Mouse (Mus musculus): Measurements from ENCODE around the gene Nr2f2. TPM values are rescaled to one million over a fixed set of nuclear protein-coding genes. Genes with fewer than 3 reads are reported as not detected.
A peak's percentile ranks its signal among the peaks of the same experiment; 100 is the strongest.

Gene Nr2f2
- polyA plus RNA-seq, 1 experiment from 2014 or later, result 95.9 TPM

DNA sequence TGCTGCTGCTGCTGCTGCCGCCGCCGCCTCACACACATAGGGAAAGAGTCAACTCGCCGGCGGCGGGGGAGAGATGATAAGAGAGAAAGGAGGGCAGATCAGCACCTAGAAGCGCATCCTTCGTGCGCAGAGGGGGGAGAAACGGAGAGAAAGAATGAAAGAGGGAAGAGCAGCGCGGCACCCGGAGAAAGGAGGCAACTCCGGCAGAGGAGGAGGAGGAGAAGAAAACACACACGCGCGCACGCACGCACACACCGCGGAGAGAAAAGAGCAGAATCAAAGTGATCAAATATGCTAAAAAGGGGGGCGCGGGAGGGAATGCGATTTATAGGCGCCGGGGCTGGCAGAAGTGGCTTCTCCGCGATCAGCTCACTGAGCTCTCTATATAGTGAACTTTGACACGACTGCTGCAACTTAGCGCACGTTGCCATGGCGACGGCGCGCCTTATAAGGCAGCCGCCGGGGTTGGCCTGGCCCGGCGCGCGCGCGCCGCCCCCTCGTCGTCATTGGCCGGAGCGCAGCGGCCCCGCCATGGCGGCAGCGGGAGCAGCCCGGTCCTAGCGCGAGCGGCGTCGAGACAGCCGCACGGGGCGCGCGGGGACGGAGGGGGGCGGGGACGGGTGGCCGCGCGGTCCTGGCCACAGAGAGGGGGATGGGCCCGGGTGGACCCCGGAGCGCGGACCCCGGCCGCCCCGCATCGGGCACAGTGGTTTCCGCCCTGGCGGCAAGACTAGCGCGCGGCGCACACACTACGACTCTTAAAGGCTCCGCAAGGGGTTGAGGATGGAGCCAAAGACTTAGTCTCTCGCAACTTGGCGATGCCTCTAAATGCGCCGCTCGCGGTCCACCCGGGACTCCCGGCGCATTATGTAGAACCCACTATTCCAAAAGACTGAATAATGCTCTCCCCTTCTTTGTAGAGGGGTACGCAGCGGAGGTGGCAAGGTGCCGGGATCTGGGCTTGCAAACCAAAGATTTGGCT, 4.9 kb downstream of the Nr2f2 start:
- peak; percentile 99 for DNase-seq (ENCODE audit: low spot score)
- under 1% methylated on average over 98 of the region's 98 CpGs for WGBS

DNA sequence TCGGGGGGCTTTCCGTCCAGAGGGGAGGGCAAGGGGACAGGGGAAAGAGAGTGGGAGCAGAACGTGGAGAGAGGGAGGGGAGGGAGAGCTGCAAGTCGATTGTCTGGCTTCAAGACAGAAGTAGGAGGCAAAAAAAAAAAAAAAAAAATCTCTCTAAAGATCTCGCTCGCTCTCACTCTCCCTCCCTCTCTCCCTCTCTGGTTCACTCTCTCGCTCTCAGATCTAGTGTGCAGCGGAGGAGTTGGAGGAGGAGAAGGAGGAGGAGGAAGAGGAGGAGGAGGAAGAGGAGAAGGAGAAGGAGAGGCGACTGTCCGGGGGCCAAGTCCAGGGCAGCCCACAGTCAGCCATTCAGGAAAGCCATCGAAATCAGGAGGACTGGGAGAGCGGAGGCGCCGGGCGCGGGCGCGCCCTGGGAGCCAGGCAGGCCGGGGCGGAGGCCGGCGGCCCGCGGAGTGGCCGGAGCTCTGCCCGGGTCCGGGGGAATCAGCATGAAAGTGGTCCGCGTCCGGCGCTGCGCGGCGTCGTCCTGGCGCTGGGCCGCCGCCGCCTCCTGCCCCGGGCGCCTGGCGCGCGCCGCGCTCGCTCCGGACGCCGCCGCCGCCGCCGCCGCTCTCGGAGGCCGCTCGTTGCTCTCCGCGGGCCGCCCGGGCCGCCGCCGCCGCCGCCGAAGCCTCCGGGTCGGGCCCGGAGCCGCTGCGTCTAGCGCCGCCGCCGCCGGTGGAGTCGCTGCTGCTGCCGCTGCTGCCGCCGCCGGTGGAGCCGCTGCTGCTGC, 5.7 kb downstream of the Nr2f2 start:
- Histone ChIP-seq H3K27me3 (ENCODE audit: control insufficient read depth, insufficient read depth, low read length) (no peaks in the 10 kb centered on the region), H3K4me2 (ENCODE audit: low read depth) (peak overlapping the region; percentile 96), H3K9me3 (ENCODE audit: control insufficient read depth, low read length) (no peaks in the 10 kb centered on the region), H3K4me3 (ENCODE audit: low read depth, low read length) (peak overlapping the region; percentile 96), H3K36me3 (ENCODE audit: control insufficient read depth, insufficient read depth, low read length) (peaks cover 9% of the 10 kb centered on the region), H3K9ac (ENCODE audit: low read length) (peak overlapping the region; percentile 99), H3K27ac (ENCODE audit: low read depth, low read length) (peak overlapping the region; percentile 99), H3K4me1 (ENCODE audit: control insufficient read depth, insufficient read depth, low read length) (peaks cover 20% of the 10 kb centered on the region)
- under 1% methylated on average over 51 of the region's 84 CpGs for WGBS
- peak; percentile 51 for DNase-seq (ENCODE audit: low spot score)
- no peak for ATAC-seq (ENCODE audit: insufficient read depth, low FRiP score, low TSS enrichment)

More for the DNA sequence above, 4.9 kb downstream of the Nr2f2 start:
- H3K9ac ChIP-seq (ENCODE audit: low read length), result peak overlapping the region; percentile 99
- no peaks in the 10 kb centered on the region for H3K9me3 ChIP-seq (ENCODE audit: control insufficient read depth, low read length)
- no peaks in the 10 kb centered on the region for H3K27me3 ChIP-seq (ENCODE audit: control insufficient read depth, insufficient read depth, low read length)
- H3K36me3 ChIP-seq (ENCODE audit: control insufficient read depth, insufficient read depth, low read length), result peaks cover 9% of the 10 kb centered on the region
- ATAC-seq (ENCODE audit: insufficient read depth, low FRiP score, low TSS enrichment), result peak; percentile 87
- peak overlapping the region; percentile 99 for H3K27ac ChIP-seq (ENCODE audit: low read depth, low read length)
- H3K4me2 ChIP-seq (ENCODE audit: low read depth), result peak overlapping the region; percentile 96
- H3K4me1 ChIP-seq (ENCODE audit: control insufficient read depth, insufficient read depth, low read length), result peaks cover 16% of the 10 kb centered on the region
- peak overlapping the region; percentile 96 for H3K4me3 ChIP-seq (ENCODE audit: low read depth, low read length)

DNA sequence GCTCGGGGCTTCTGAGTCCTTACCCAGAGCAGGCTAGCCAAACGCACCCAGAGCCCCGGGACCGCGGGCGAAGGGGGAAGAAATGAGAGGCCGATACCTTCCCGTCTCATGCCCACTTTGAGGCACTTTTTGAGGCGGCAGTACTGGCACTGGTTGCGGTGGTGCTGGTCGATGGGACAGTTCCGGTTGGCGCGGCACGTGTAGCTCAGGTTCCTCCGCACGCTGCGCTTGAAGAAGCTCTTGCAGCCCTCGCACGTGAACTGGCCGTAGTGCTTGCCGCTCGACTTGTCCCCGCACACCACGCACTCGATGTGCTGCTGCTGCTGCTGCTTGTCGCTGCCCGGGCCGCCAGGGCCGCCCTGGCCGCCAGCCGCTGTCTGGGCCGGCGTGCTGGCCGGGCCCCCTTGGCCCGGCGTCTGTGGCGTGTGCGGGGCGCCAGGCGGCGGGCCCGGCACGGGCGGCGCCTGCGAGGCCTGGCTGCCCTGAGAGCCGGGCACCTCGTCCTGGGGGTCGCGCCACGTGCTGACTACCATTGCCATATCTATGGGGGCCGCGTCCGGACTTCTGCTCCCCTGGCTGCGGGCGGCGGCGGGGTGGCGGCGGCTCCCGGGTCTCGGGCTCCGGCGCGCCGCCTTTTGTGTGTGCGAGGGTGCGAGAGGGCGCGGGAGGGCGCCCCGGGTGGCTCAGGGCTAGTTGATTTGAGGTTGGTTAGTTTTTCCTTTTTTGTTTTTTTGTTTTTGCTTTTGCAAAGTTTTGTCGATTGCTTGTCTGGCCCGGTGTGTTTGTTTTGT, 6.5 kb downstream of the Nr2f2 start:
- H3K4me1 ChIP-seq (ENCODE audit: control insufficient read depth, insufficient read depth, low read length), result peaks cover 22% of the 10 kb centered on the region
- H3K4me3 ChIP-seq (ENCODE audit: low read depth, low read length), result peak overlapping the region; percentile 96
- peak overlapping the region; percentile 96 for H3K4me2 ChIP-seq (ENCODE audit: low read depth)
- H3K9ac ChIP-seq (ENCODE audit: low read length), result peak overlapping the region; percentile 99
- DNase-seq (ENCODE audit: low spot score) (peak; percentile 61), ATAC-seq (ENCODE audit: insufficient read depth, low FRiP score, low TSS enrichment) (no peak)
- no peaks in the 10 kb centered on the region for H3K9me3 ChIP-seq (ENCODE audit: control insufficient read depth, low read length)
- H3K36me3 ChIP-seq (ENCODE audit: control insufficient read depth, insufficient read depth, low read length), result peaks cover 9% of the 10 kb centered on the region
- H3K27ac ChIP-seq (ENCODE audit: low read depth, low read length), result peak overlapping the region; percentile 99
- H3K27me3 ChIP-seq (ENCODE audit: control insufficient read depth, insufficient read depth, low read length), result no peaks in the 10 kb centered on the region
- under 1% methylated on average over 65 of the region's 75 CpGs for WGBS

DNA sequence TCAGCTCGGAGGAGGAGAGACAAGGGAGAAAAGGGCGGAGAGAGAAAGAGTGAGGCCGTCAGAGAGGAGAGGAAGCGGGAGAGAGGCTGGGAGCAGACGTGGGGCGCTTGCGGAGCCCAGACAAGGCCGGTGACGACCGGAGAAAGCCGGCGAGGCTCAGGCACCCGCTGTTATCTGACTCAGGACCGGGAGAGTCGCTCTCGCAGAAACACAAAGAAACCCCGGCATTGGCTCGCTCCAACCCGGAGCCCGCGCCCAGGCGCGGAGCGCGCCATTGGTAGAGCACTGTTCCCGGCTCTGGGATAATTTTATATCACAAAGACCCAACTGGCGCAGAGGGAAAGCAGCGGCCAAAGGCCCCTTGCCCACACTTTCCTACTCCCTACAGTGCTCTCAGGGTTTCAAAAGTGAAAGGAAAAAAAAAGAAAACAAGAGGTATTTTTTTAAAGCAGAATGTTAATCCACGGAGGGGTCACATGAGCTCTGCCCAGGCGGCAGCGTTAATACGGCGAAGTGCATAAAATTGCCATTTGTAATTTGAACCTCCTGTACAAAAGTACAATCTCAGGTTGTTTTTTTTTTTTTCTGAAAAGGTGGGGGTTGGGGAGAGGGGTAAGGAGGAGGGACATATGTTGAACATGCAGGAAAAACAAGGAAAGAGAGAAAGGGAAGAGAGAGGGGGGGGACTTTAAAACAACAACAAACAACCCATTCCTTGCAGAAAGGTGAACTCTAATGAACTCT, 7.5 kb downstream of the Nr2f2 start:
- H3K9ac ChIP-seq (ENCODE audit: low read length), result peak overlapping the region; percentile 99
- under 1% methylated on average over 33 of the region's 33 CpGs for WGBS
- H3K27ac ChIP-seq (ENCODE audit: low read depth, low read length), result peak overlapping the region; percentile 99
- no peak for ATAC-seq (ENCODE audit: insufficient read depth, low FRiP score, low TSS enrichment)
- H3K4me1 ChIP-seq (ENCODE audit: control insufficient read depth, insufficient read depth, low read length), result peaks cover 25% of the 10 kb centered on the region
- H3K4me3 ChIP-seq (ENCODE audit: low read depth, low read length), result peak overlapping the region; percentile 96
- peak overlapping the region; percentile 96 for H3K4me2 ChIP-seq (ENCODE audit: low read depth)
- H3K9me3 ChIP-seq (ENCODE audit: control insufficient read depth, low read length), result no peaks in the 10 kb centered on the region
- peaks cover 9% of the 10 kb centered on the region for H3K36me3 ChIP-seq (ENCODE audit: control insufficient read depth, insufficient read depth, low read length)
- DNase-seq (ENCODE audit: low spot score), result peak; percentile 76
- no peaks in the 10 kb centered on the region for H3K27me3 ChIP-seq (ENCODE audit: control insufficient read depth, insufficient read depth, low read length)

DNA sequence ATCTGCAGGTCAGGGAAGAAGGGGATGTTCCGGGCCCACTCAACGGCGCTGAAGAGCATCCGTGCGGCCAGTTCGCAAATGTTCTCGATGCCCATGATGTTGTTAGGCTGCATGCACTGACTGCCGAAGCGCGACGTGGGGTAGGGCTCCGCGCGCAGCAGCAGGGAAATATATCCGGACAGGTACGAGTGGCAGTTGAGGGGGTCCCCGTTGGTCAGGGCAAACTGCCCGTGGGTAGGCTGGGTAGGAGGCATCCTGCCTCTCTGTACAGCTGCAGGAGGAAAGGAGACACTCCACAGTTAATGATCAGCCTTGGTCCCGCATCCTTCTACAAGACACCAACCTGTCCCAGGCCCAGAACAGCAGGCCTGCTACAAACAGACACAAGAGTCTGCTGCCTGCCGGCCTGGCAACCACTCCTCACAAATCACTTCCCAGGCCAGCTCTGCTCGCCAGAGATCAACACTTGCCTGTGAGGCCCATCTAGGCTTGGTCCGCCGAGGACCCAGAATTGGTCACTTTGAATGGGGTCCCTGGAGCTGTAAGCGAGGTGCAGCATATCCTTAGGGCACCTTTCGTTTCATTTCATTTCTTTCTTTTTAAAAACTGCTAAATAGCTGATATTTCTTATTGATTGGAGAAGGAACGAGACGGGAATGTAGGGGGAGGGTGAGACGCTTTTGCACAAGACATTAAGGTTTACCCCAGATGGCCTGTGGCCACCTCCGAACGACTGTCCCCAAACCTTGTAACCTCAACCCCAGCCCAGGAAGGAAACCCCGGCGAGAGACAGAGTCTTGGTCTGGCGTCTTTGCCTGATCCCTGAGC, 8.3 kb downstream of the Nr2f2 start:
- H3K27me3 ChIP-seq (ENCODE audit: control insufficient read depth, insufficient read depth, low read length), result no peaks in the 10 kb centered on the region
- H3K36me3 ChIP-seq (ENCODE audit: control insufficient read depth, insufficient read depth, low read length), result peaks cover 9% of the 10 kb centered on the region
- H3K9ac ChIP-seq (ENCODE audit: low read length), result peak overlapping the region; percentile 99
- DNase-seq (ENCODE audit: low spot score), result peak; percentile 45
- peak overlapping the region; percentile 96 for H3K4me2 ChIP-seq (ENCODE audit: low read depth)
- peak overlapping the region; percentile 99 for H3K27ac ChIP-seq (ENCODE audit: low read depth, low read length)
- H3K4me1 ChIP-seq (ENCODE audit: control insufficient read depth, insufficient read depth, low read length), result peaks cover 25% of the 10 kb centered on the region
- H3K9me3 ChIP-seq (ENCODE audit: control insufficient read depth, low read length), result no peaks in the 10 kb centered on the region
- H3K4me3 ChIP-seq (ENCODE audit: low read depth, low read length), result peak overlapping the region; percentile 96
- WGBS, result 0% methylated on average over 33 of the region's 33 CpGs
- ATAC-seq (ENCODE audit: insufficient read depth, low FRiP score, low TSS enrichment), result no peak

DNA sequence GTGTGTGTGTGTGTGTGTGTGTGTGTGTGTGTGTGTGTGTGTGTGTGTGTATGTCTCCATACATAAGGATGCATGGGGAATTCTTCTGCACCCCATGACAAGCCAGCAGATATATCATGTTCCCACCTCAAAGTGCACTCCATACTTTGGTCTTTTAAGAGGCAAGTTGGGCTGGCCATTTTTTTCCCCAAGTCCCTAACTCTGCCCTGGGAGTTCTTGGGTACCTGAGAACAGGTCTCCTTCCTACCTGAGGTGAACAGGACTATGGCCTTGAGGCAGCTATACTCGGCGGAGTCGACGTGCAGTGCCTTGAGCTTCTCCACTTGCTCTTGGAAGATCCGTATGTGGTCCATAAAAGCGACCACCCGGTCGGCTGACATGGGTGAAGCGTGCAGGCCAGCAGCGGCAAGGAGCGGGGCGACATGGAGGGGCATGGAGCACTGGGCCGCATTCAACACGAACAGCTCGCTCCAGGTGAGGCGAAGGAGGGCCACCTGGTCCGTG, 9.0 kb downstream of the Nr2f2 start:
- Histone ChIP-seq H3K27ac (ENCODE audit: low read depth, low read length) (peak overlapping the region; percentile 99), H3K4me3 (ENCODE audit: low read depth, low read length) (peak overlapping the region; percentile 96), H3K4me1 (ENCODE audit: control insufficient read depth, insufficient read depth, low read length) (peaks cover 24% of the 10 kb centered on the region), H3K36me3 (ENCODE audit: control insufficient read depth, insufficient read depth, low read length) (peaks cover 9% of the 10 kb centered on the region), H3K27me3 (ENCODE audit: control insufficient read depth, insufficient read depth, low read length) (no peaks in the 10 kb centered on the region), H3K9ac (ENCODE audit: low read length) (peak overlapping the region; percentile 99), H3K9me3 (ENCODE audit: control insufficient read depth, low read length) (no peaks in the 10 kb centered on the region), H3K4me2 (ENCODE audit: low read depth) (peak overlapping the region; percentile 96)
- ATAC-seq (ENCODE audit: insufficient read depth, low FRiP score, low TSS enrichment), result no peak
- DNase-seq (ENCODE audit: low spot score), result peak; percentile 21
- 2% methylated on average over 17 of the region's 17 CpGs for WGBS

DNA sequence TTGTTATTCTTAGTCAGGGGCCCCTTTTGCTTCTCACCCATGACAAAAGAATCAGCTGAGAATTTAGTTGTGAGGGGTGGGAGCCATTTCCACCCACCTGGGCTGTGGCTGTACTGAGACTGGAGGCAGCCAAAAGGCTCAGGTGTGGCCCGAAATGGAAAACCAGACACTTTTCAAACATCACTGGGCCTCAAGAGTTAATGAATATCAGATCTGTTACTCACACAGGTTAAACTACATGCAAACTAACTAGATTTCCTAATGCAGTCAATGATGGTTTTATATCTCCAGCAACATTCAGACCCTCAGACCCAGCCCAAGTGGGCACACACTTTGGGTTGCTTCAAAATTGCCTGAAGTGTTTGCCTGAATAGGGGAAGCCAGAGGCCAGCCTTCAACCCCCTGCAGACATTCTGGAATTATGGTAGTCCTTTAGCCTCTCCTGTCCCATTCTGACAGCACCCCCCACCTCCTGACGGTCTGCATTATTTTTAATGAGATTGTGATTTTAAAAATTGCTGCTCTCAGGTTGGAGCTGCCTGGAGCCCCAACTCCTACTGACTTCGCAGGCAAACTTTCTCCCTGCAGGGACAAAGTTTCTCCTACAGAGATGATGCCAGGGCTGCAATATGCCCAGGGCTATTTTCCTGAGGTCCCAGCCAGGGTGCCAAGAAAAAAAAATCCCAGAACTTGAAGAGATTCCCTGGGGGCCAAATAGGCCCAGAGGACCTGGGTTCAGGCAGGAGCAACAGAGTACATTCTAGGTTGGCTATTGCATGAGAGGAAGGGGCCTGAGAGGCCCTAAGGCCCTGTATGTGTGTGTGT, 9.6 kb downstream of the Nr2f2 start:
- WGBS, result 21% methylated on average over 3 of the region's 3 CpGs
- peak; percentile 15 for DNase-seq (ENCODE audit: low spot score)
- no peaks in the 10 kb centered on the region for H3K27me3 ChIP-seq (ENCODE audit: control insufficient read depth, insufficient read depth, low read length)

More for the DNA sequence above, 9.6 kb downstream of the Nr2f2 start:
- Histone ChIP-seq H3K27ac (ENCODE audit: low read depth, low read length) (peak overlapping the region; percentile 99), H3K4me1 (ENCODE audit: control insufficient read depth, insufficient read depth, low read length) (peaks cover 22% of the 10 kb centered on the region), H3K9ac (ENCODE audit: low read length) (peak overlapping the region; percentile 99), H3K4me3 (ENCODE audit: low read depth, low read length) (peak overlapping the region; percentile 96), H3K4me2 (ENCODE audit: low read depth) (peak overlapping the region; percentile 96), H3K36me3 (ENCODE audit: control insufficient read depth, insufficient read depth, low read length) (peaks cover 9% of the 10 kb centered on the region), H3K9me3 (ENCODE audit: control insufficient read depth, low read length) (no peaks in the 10 kb centered on the region)
- no peak for ATAC-seq (ENCODE audit: insufficient read depth, low FRiP score, low TSS enrichment)

All from neural tube, embryonic 11.5 days (tissue).